Mouse (Mus musculus): ENCODE measurements around the gene Yap1. TPM values are rescaled to one million over a fixed set of nuclear protein-coding genes. Genes with fewer than 3 reads are reported as not detected.

Gene Yap1
- total and polyA plus RNA-seq, 2 experiments: 21.6 to 27.9 TPM

DNA sequence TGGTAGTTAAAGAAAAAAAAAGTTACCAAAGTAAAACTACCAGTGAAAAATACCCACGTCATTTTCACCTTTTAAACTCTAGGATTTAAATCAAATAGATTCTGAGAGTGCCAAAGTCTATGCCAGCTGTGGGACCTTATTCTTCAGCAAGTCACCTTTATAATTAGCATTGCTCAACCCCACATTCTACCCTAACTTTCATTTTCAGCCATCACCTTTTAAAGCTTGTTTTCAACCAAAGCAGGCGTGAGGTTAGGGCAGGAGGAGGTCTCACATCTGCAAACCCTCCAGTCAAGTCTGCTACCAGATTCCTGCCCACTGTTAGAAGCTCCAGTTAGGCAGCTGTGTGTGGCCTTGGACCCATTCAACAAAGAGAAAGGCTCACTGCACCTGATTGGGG is 32.4 kb downstream of the Yap1 start:
- H3K27ac ChIP-seq (replicated peaks; ENCODE audit: insufficient read depth, low read depth, low read length): peak overlapping the region; percentile 34
- 30% methylated on average over 2 of the region's 2 CpGs for WGBS
- no peak overlapping the region for H3K4me3 ChIP-seq (ENCODE audit: insufficient read depth, low read depth, low read length)
- H3K4me1 ChIP-seq (ENCODE audit: control insufficient read depth, insufficient read depth, low read length): peaks cover 14% of the 10 kb centered on the region
- peaks cover 6% of the 10 kb centered on the region; the same call in 1 of the 2 replicates for H3K36me3 ChIP-seq (ENCODE audit: control insufficient read depth, insufficient read depth, low read length)
- no peaks in the 10 kb centered on the region for H3K27me3 ChIP-seq (ENCODE audit: control insufficient read depth, insufficient read depth, low read length)
- no peak overlapping the region for H3K9ac ChIP-seq (ENCODE audit: low read depth, low read length)
- H3K79me2 ChIP-seq (ENCODE audit: control insufficient read depth, insufficient read depth, low read length): peaks cover 22% of the 10 kb centered on the region
- peak; percentile 71 for DNase-seq (ENCODE audit: extremely low read depth, low read depth, low spot score)
- TF ChIP-seq CTCF (IDR thresholded peaks at IDR 0.05; ENCODE audit: low read depth, low read length) (no peak), POLR2A (IDR thresholded peaks at IDR 0.05; ENCODE audit: extremely low read depth, insufficient read depth, low read length) (no peak)

DNA sequence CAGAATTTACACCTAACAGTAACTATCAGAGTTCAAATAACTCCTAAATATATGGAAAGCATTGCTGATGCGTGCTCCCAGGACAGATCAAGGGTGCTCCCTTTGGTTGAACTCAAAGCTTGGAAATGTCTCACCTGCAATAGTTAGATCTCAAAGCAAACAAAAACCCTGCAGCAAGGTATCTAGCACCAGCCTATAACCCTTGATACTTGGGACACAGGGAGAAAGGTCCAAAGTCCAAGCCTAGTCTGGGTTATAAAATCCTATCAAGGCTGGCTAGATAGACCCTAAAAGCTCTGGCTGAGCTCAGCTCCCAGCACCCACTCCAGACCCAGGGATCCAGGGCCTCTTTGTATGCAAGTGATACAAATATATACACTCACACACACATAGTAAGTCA is 36.4 kb downstream of the Yap1 start:
- peak; percentile 90 for DNase-seq (ENCODE audit: extremely low read depth, low read depth, low spot score)
- Histone ChIP-seq H3K79me2 (ENCODE audit: control insufficient read depth, insufficient read depth, low read length) (peaks cover 32% of the 10 kb centered on the region), H3K4me3 (ENCODE audit: insufficient read depth, low read depth, low read length) (no peak overlapping the region), H3K4me1 (ENCODE audit: control insufficient read depth, insufficient read depth, low read length) (peaks cover 13% of the 10 kb centered on the region), H3K9ac (ENCODE audit: low read depth, low read length) (no peak overlapping the region), H3K27ac (replicated peaks; ENCODE audit: insufficient read depth, low read depth, low read length) (peak overlapping the region; percentile 63), H3K36me3 (ENCODE audit: control insufficient read depth, insufficient read depth, low read length) (peaks cover 15% of the 10 kb centered on the region; the same call in 1 of the 2 replicates), H3K27me3 (ENCODE audit: control insufficient read depth, insufficient read depth, low read length) (no peaks in the 10 kb centered on the region)
- no peak for TF ChIP-seq POLR2A (IDR thresholded peaks at IDR 0.05; ENCODE audit: extremely low read depth, insufficient read depth, low read length)
- TF ChIP-seq CTCF (IDR thresholded peaks at IDR 0.05; ENCODE audit: low read depth, low read length): no peak
- WGBS: 29% methylated on average over 1 of the region's 1 CpGs

DNA sequence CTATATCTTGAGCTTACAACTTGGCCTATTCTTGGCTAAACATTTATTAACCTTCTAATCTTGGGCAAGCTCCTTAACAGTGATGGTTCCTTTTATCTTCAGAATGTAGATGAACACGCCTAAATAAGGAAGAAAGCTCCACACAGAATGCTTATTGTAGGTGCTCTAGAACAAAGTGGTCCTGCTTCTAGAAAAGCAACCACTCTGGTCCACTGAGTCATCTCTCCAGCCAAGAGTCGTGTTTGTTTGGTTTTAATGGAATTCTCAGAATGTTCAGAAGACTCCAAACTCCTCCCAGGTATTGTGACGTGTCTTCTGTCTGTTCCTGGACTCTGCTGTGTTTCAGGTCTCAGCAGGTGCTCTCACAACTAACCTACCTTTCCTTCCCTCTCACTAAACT is 38.8 kb downstream of the Yap1 start:
- peaks cover 30% of the 10 kb centered on the region; the same call in 1 of the 2 replicates for H3K79me2 ChIP-seq (ENCODE audit: control insufficient read depth, insufficient read depth, low read length)
- no peaks in the 10 kb centered on the region for H3K27me3 ChIP-seq (ENCODE audit: control insufficient read depth, insufficient read depth, low read length)
- TF ChIP-seq POLR2A (IDR thresholded peaks at IDR 0.05; ENCODE audit: extremely low read depth, insufficient read depth, low read length) (no peak), CTCF (IDR thresholded peaks at IDR 0.05; ENCODE audit: low read depth, low read length) (no peak)
- no peak overlapping the region for H3K4me3 ChIP-seq (ENCODE audit: insufficient read depth, low read depth, low read length)
- 47% methylated on average over 3 of the region's 3 CpGs for WGBS
- peaks cover 29% of the 10 kb centered on the region for H3K36me3 ChIP-seq (ENCODE audit: control insufficient read depth, insufficient read depth, low read length)
- no peak for DNase-seq (ENCODE audit: extremely low read depth, low read depth, low spot score)
- H3K27ac ChIP-seq (replicated peaks; ENCODE audit: insufficient read depth, low read depth, low read length): no peak overlapping the region
- peaks cover 11% of the 10 kb centered on the region for H3K4me1 ChIP-seq (ENCODE audit: control insufficient read depth, insufficient read depth, low read length)
- no peak overlapping the region for H3K9ac ChIP-seq (ENCODE audit: low read depth, low read length)

DNA sequence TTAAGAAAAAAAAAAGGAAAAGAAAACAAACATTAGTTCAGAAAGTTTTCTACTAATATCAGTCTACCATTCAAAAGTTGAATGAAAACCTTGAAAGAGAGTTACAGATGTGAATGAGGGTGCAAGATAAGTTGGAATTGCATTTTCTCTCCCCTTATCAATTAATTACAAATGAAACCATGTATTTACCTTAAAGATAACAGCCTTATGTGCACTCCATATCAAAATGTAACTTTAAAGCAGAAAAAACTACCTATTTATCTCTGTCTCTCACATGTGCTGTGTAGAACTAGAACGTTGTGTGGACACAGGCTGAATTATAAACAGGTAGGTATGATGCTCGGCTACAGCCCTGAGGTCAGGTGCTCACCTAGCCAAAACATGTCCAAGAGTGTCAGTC is 40.5 kb downstream of the Yap1 start:
- peaks cover 25% of the 10 kb centered on the region; the same call in 1 of the 2 replicates for H3K79me2 ChIP-seq (ENCODE audit: control insufficient read depth, insufficient read depth, low read length)
- WGBS: 83% methylated on average over 2 of the region's 2 CpGs
- no peak for DNase-seq (ENCODE audit: extremely low read depth, low read depth, low spot score)
- H3K27ac ChIP-seq (replicated peaks; ENCODE audit: insufficient read depth, low read depth, low read length): no peak overlapping the region
- no peaks in the 10 kb centered on the region for H3K27me3 ChIP-seq (ENCODE audit: control insufficient read depth, insufficient read depth, low read length)
- H3K4me3 ChIP-seq (ENCODE audit: insufficient read depth, low read depth, low read length): no peak overlapping the region
- H3K36me3 ChIP-seq (ENCODE audit: control insufficient read depth, insufficient read depth, low read length): peaks cover 27% of the 10 kb centered on the region
- H3K9ac ChIP-seq (ENCODE audit: low read depth, low read length): no peak overlapping the region
- TF ChIP-seq CTCF (IDR thresholded peaks at IDR 0.05; ENCODE audit: low read depth, low read length) (no peak), POLR2A (IDR thresholded peaks at IDR 0.05; ENCODE audit: extremely low read depth, insufficient read depth, low read length) (no peak)
- H3K4me1 ChIP-seq (ENCODE audit: control insufficient read depth, insufficient read depth, low read length): peaks cover 9% of the 10 kb centered on the region

DNA sequence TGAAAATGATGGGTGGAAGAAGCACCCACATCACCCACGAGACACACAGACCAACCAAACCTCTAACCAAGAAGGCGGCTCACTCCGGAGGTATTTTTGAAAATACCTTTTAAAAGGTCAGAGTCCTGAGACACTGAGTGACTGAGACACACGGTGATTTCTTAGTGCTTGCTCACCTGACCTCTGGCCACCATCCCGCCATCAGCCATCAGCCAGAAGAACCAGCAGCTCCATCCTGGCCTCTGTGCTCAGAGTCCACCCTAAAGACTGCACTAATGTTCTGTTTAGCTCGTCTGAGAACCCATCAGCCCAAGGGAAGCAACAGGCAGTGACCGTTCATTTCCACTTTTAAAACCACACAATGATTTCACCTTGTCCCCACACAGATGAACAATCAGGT is 41.5 kb downstream of the Yap1 start:
- peaks cover 21% of the 10 kb centered on the region; the same call in 1 of the 2 replicates for H3K79me2 ChIP-seq (ENCODE audit: control insufficient read depth, insufficient read depth, low read length)
- peaks cover 27% of the 10 kb centered on the region for H3K36me3 ChIP-seq (ENCODE audit: control insufficient read depth, insufficient read depth, low read length)
- H3K27me3 ChIP-seq (ENCODE audit: control insufficient read depth, insufficient read depth, low read length): no peaks in the 10 kb centered on the region
- H3K4me3 ChIP-seq (ENCODE audit: insufficient read depth, low read depth, low read length): no peak overlapping the region
- no peak overlapping the region for H3K9ac ChIP-seq (ENCODE audit: low read depth, low read length)
- DNase-seq (ENCODE audit: extremely low read depth, low read depth, low spot score): no peak
- H3K4me1 ChIP-seq (ENCODE audit: control insufficient read depth, insufficient read depth, low read length): peaks cover 5% of the 10 kb centered on the region
- TF ChIP-seq CTCF (IDR thresholded peaks at IDR 0.05; ENCODE audit: low read depth, low read length) (no peak), POLR2A (IDR thresholded peaks at IDR 0.05; ENCODE audit: extremely low read depth, insufficient read depth, low read length) (no peak)
- WGBS: 78% methylated on average over 7 of the region's 7 CpGs
- no peak overlapping the region for H3K27ac ChIP-seq (replicated peaks; ENCODE audit: insufficient read depth, low read depth, low read length)

DNA sequence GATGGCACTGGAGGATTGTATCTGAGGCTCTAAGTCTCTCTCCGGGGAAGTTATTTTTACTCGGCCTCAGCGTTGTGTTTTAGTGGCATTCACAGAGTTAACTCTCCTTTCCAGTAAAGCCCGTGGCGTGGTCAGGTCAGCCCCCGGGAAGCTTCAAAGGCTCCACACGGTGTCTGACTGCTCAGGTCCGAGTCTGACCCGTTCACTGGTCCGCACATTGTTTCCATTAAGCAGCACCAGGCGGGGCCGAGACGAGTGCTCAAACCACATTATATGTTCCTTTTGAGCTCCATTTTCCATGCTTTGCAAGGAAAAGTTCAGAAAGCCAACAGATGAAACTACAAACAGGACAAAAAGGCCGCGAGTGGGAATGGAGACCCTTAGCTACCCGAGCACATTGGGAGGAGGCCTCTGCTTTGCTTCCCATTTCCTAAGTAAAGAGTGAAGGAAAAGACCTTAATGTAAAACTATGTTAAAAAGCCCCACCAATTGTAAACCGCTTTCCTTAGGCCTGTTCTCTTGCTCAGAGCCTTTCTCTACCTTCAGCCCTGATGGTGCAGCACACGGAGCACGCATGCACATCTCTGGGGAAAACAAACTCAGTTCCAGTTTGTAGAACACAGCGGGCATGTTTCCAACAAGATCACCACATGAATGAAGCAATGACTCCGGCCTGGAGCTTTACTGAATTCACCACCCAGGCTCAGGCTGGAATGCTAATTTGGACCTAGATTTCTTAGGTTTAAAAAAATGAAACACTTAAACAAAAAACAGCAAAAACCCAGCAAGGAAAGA is 42.8 kb downstream of the Yap1 start:
- peak; percentile 66 for DNase-seq (ENCODE audit: extremely low read depth, low read depth, low spot score)
- no peak overlapping the region for H3K9ac ChIP-seq (ENCODE audit: low read depth, low read length)
- 70% methylated on average over 21 of the region's 21 CpGs for WGBS
- 0 out of 2 replicates have a peak, but pooled peaks cover 2% of the 10 kb centered on the region for H3K4me1 ChIP-seq (ENCODE audit: control insufficient read depth, insufficient read depth, low read length)
- H3K36me3 ChIP-seq (ENCODE audit: control insufficient read depth, insufficient read depth, low read length): peaks cover 27% of the 10 kb centered on the region
- H3K27ac ChIP-seq (replicated peaks; ENCODE audit: insufficient read depth, low read depth, low read length): no peak overlapping the region
- no peaks in the 10 kb centered on the region for H3K27me3 ChIP-seq (ENCODE audit: control insufficient read depth, insufficient read depth, low read length)
- no peak overlapping the region for H3K4me3 ChIP-seq (ENCODE audit: insufficient read depth, low read depth, low read length)
- TF ChIP-seq CTCF (IDR thresholded peaks at IDR 0.05; ENCODE audit: low read depth, low read length): no peak
- no peak for TF ChIP-seq POLR2A (IDR thresholded peaks at IDR 0.05; ENCODE audit: extremely low read depth, insufficient read depth, low read length)
- H3K79me2 ChIP-seq (ENCODE audit: control insufficient read depth, insufficient read depth, low read length): peaks cover 16% of the 10 kb centered on the region; the same call in 1 of the 2 replicates

All from liver, adult 2 months (tissue).